Mouse (Mus musculus) neural tube, postnatal 0 days (tissue): ENCODE results near the gene Rpap3. TPM values are rescaled to one million over a fixed set of nuclear protein-coding genes. Genes with fewer than 3 reads are reported as not detected.

Source experiments
- polyA plus RNA-seq: library from polyadenylated mRNA; unstranded; fragments of >200 nt; fragmentation: Nextera tagmentation; extraction: Ambion mirVana; gene quantifications from 2 replicates; pipeline ENCODE4 v1.2.1, GENCODE M21; 2015

Rpap3 gene
- polyA plus RNA-seq = 31.4 and 32.7 TPM in 2 replicates

DNA sequence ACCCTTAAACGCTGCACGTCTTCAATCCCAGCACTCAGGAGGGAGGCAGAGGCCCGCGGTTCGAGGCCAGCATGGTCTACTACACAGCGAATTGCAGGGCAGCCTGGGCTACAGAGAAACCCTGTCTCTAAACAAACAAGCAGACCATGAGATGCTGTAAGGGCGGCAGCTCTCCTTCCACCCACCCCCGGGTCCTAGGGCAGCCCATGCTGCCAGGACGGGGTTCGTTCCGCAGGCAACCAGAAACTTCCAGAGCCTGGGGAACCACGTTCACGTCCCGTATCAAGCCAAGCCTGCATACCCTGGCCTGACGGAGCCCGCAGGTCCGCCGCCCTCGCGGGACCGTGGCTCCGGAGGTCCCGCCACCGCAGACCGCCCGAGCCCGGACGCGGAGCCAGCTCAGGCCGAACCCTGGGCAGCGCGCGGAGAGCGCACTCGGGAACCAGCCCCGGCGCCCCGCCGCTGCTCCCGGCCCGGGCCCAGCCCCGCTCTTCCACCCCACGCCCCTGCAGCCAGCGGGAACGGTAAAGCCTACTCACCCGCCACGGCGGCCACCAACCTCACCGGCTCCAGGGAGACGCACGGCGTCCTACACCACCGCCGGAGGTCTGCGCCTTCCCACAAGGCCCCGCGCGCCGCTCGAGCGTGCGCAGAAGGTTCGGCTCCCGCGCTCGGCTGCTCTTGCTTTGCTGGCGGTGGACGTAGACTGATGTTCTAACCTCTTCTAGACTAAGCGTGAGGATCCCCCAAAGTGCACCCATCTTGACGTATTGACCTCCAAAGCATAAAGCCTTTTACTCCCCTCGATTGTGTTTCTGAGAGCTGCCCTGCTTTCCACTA is at the start of gene Rpap3:
Gene Rpap3, minus strand, starts transcription at position 615 of the 840 bp plus-strand sequence.

DNA sequence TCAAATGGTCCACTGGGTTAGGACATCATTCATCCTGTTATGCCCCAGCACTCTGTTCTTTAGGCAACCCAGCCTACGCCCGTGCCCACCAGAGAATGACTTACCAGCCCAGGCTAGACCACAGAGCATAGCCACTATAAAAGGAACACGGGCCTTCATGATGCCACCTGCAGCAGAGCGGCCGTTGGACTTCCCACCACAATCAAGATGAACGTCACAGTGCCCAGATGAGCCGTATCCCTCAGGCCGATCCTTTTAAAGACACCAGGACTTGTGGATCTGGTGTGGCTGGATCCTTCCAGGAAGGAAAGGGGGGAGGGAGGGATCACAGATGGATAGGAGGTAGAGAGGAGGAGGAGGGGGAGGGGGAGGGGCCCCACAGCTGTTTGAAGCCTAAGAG is 25.5 kb upstream of the Rpap3 start, which contains the start of gene Endou:
Gene Endou, minus strand, starts transcription at position 229 of the 400 bp plus-strand sequence.

Other genes with a start within 250 kb of the Rpap3 start
- gene Endou, start 25.5 kb upstream of the Rpap3 start, polyA plus RNA-seq = 0.14 and 0.28 TPM in 2 replicates
- gene Rapgef3, start 62.1 kb upstream of the Rpap3 start, polyA plus RNA-seq = 14.3 and 15.3 TPM in 2 replicates
- 159 and 161 TPM in 2 replicates for gene Slc48a1, start 72.7 kb upstream of the Rpap3 start, polyA plus RNA-seq
- gene Hdac7, start 138.7 kb upstream of the Rpap3 start, polyA plus RNA-seq = 20.1 and 27.2 TPM in 2 replicates
- 0.17 and 0.22 TPM in 2 replicates for gene Vdr, start 204.8 kb upstream of the Rpap3 start, polyA plus RNA-seq